Mouse (Mus musculus): Measurements from ENCODE around the gene Gzmn. TPM values are rescaled to one million over a fixed set of nuclear protein-coding genes. Genes with fewer than 3 reads are reported as not detected.

Gene Gzmn
- polyA plus RNA-seq (2014; fragmentation: Illumina TruSeq; extraction: RNeasy Lipid Tissue Mini Kit (QIAGEN cat#74804); ENCODE audit: low read depth, low replicate concordance): not detected

DNA sequence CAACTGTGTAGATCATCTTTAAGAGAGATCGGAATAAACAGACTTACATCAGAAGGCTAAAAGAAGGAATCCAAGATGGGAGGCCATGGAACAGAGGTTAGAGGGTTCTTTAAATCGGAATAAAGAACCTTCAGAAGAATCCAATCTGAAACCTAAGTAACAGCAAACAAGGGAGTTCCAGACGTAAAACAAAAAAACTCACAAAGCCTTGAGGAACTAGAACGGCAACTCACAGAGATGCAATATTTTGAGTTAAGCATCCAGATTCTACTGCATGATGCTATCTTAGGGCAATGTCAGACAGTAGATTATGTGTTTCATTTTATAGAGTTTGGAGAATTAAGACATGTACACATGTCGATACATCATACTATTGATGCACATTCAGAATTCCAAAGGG is at the start of gene Gzmn:
Gene Gzmn, minus strand, starts transcription at position 101 of the 400 bp plus-strand sequence.

DNA sequence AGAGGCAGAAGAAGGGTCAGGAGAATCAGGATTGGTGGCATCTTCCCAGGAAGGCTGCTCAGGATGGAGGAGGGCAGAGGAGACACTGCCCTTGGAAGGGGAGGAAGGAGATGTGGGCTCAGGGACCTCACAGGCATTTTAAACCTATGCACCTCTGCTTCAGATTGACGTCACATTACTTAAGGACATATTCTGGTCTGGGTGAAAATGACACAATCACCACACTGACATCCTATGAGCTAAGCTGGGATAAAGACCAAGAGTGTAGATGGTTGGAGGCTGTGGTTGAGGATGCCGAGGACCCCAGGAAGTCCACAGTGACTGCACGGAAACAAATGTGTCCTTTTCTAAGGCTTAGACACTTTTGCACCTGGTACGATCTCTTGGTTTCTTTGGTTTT is 36.9 kb upstream of the Gzmn start, which contains the start of gene Gzmf:
Gene Gzmf, minus strand, starts transcription at position 101 of the 400 bp plus-strand sequence.

DNA sequence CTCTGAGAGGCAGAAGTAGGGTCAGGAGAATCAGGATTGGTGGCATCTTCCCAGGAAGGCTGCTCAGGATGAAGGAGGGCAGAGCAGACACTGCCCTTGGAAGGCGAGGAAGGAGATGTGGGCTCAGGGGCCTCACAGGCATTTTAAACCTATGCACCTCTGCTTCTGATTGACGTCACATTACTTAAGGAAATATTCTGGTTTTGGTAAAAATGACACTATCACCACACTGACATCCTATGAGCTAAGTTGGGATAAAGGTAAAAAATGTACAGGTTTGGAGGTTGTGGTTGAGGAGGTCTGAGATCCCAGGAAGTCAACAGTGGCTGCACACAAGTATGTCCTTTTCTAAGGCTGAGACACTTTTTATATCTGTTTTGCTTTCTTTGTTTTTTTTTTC is 14.9 kb downstream of the Gzmn start, which contains the start of gene Gzmg:
Gene Gzmg, minus strand, starts transcription at position 101 of the 400 bp plus-strand sequence.

DNA sequence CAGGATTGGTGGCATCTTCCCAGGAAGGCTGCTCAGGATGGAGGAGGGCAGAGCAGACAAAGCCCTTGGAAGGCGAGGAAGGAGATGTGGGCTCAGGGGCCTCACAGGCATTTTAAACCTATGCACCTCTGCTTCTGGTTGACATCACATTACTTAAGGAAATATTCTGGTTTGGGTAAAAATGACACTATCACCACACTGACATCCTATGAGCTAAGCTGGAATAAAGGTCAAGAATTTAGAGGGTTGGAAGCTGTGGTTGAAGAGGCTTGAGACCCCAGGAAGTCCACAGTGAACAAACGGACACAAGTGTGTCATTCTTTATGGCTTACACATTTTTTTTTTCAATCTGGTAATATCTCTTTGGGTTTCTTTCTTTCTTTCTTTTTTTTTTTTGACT is 41.9 kb downstream of the Gzmn start, which contains the start of gene Gzmd:
Gene Gzmd, minus strand, starts transcription at position 101 of the 400 bp plus-strand sequence.

DNA sequence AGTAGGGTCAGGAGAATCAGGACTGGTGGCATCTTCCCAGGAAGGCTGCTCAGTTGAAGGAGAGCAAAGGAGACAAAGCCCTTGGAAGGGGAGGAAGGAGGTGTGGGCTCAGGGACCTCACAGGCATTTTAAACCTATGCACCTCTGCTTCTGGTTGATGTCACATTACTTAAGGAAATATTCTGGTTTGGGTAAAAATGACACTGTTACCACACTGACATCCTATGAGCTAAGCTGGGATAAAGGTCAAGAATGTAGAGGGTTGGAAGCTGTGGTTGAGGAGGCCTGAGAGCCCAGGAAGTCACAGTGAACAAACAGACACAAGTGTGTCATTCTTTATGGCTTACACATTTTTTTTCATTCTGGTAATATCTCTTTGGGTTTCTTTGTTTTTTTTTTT is 53.9 kb downstream of the Gzmn start, which contains the start of gene Gzme:
Gene Gzme, minus strand, starts transcription at position 101 of the 400 bp plus-strand sequence.

Other genes starting within 250 kb of the Gzmn start
- gene Cma1, start 229.9 kb downstream of the Gzmn start, polyA plus RNA-seq (2014; fragmentation: Illumina TruSeq; extraction: RNeasy Lipid Tissue Mini Kit (QIAGEN cat#74804); ENCODE audit: low read depth, low replicate concordance): 2.0 TPM
- not detected for gene Cma2, start 223.6 kb downstream of the Gzmn start, polyA plus RNA-seq (2014; fragmentation: Illumina TruSeq; extraction: RNeasy Lipid Tissue Mini Kit (QIAGEN cat#74804); ENCODE audit: low read depth, low replicate concordance)
- not detected for gene Mcpt1, start 156.6 kb downstream of the Gzmn start, polyA plus RNA-seq (2014; fragmentation: Illumina TruSeq; extraction: RNeasy Lipid Tissue Mini Kit (QIAGEN cat#74804); ENCODE audit: low read depth, low replicate concordance)
- gene Mcpt9, start 144.1 kb downstream of the Gzmn start, polyA plus RNA-seq (2014; fragmentation: Illumina TruSeq; extraction: RNeasy Lipid Tissue Mini Kit (QIAGEN cat#74804); ENCODE audit: low read depth, low replicate concordance): not detected
- 0.58 TPM for gene Mcpt2, start 132.6 kb downstream of the Gzmn start, polyA plus RNA-seq (2014; fragmentation: Illumina TruSeq; extraction: RNeasy Lipid Tissue Mini Kit (QIAGEN cat#74804); ENCODE audit: low read depth, low replicate concordance)
- gene Mcpt4, start 112.3 kb downstream of the Gzmn start, polyA plus RNA-seq (2014; fragmentation: Illumina TruSeq; extraction: RNeasy Lipid Tissue Mini Kit (QIAGEN cat#74804); ENCODE audit: low read depth, low replicate concordance): 3.4 TPM
- gene Mcpt8, start 89.3 kb downstream of the Gzmn start, polyA plus RNA-seq (2014; fragmentation: Illumina TruSeq; extraction: RNeasy Lipid Tissue Mini Kit (QIAGEN cat#74804); ENCODE audit: low read depth, low replicate concordance): not detected
- gene Ctsg, start 72.0 kb downstream of the Gzmn start, polyA plus RNA-seq (2014; fragmentation: Illumina TruSeq; extraction: RNeasy Lipid Tissue Mini Kit (QIAGEN cat#74804); ENCODE audit: low read depth, low replicate concordance): not detected
- not detected for gene Gzme, start 54.0 kb downstream of the Gzmn start, polyA plus RNA-seq (2014; fragmentation: Illumina TruSeq; extraction: RNeasy Lipid Tissue Mini Kit (QIAGEN cat#74804); ENCODE audit: low read depth, low replicate concordance)
- gene Gzmd, start 42.0 kb downstream of the Gzmn start, polyA plus RNA-seq (2014; fragmentation: Illumina TruSeq; extraction: RNeasy Lipid Tissue Mini Kit (QIAGEN cat#74804); ENCODE audit: low read depth, low replicate concordance): not detected
- gene Gzmg, start 15.0 kb downstream of the Gzmn start, polyA plus RNA-seq (2014; fragmentation: Illumina TruSeq; extraction: RNeasy Lipid Tissue Mini Kit (QIAGEN cat#74804); ENCODE audit: low read depth, low replicate concordance): not detected
- not detected for gene Gzmf, start 36.8 kb upstream of the Gzmn start, polyA plus RNA-seq (2014; fragmentation: Illumina TruSeq; extraction: RNeasy Lipid Tissue Mini Kit (QIAGEN cat#74804); ENCODE audit: low read depth, low replicate concordance)
- gene Gzmc, start 60.1 kb upstream of the Gzmn start, polyA plus RNA-seq (2014; fragmentation: Illumina TruSeq; extraction: RNeasy Lipid Tissue Mini Kit (QIAGEN cat#74804); ENCODE audit: low read depth, low replicate concordance): not detected
- gene Gzmb, start 87.7 kb upstream of the Gzmn start, polyA plus RNA-seq (2014; fragmentation: Illumina TruSeq; extraction: RNeasy Lipid Tissue Mini Kit (QIAGEN cat#74804); ENCODE audit: low read depth, low replicate concordance): 1.1 TPM
- not detected for gene Atp12a, start 190.5 kb upstream of the Gzmn start, polyA plus RNA-seq (2014; fragmentation: Illumina TruSeq; extraction: RNeasy Lipid Tissue Mini Kit (QIAGEN cat#74804); ENCODE audit: low read depth, low replicate concordance)
- 4.0 TPM for gene Rnf17, start 228.0 kb upstream of the Gzmn start, polyA plus RNA-seq (2014; fragmentation: Illumina TruSeq; extraction: RNeasy Lipid Tissue Mini Kit (QIAGEN cat#74804); ENCODE audit: low read depth, low replicate concordance)

Data from adrenal gland, adult 10 weeks (tissue).